Mouse (Mus musculus) ES-Bruce4 (cell line): Measurements from ENCODE around the gene Spata25.

Source experiments
- CTCF ChIP-seq: IDR thresholded peaks from one replicate; pipeline ENCODE4 v1.8.1; 2011; ENCODE audit warnings: low read depth, low read length
- POLR2A ChIP-seq: IDR thresholded peaks from one replicate; pipeline ENCODE4 v1.8.1; 2011; ENCODE audit warnings: low read length; ENCODE audit not compliant: insufficient read depth

DNA sequence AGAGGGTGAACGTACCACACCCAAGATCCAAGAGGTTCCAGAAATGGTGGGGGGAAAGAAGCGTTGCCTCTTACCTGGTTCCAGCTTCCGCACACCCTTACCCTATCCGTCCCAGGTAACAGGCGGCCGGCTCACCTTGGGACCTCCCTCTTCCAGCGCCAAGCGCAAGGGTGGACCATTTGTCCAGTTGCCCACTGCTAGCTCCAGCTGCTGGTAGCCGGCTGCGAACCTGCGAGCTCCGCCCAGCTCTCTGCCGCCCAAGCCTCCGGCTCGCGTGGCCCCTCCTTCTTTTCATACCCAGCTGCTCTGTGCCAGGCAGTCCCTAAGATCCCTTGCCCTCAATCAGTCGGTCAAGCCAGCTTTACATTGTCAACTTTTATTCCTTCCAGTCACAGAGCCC is 51.5 kb downstream of the Spata25 start:
- TF ChIP-seq POLR2A (no peak), CTCF (no peak)
